Mouse (Mus musculus) lung, adult 2 months (tissue): Measurements from ENCODE around the gene Plxna1. TPM values are rescaled to one million over a fixed set of nuclear protein-coding genes. Genes with fewer than 3 reads are reported as not detected.
A peak's percentile ranks its signal among the peaks of the same experiment; 100 is the strongest.

Source experiments
- DNase-seq: peaks from one replicate; pipeline ENCODE4 v3.0.0; 2022
- H3K4me1 ChIP-seq: fragments of 200-500 bp; 2 replicates; pipeline ENCODE4 v1.6.1; 2011; ENCODE audit warnings: low read length; ENCODE audit not compliant: control insufficient read depth, insufficient read depth
- H3K4me3 ChIP-seq: fragments of 200-500 bp; replicated peaks from 2 replicates; pipeline ENCODE3; 2011; ENCODE audit warnings: low read depth, mild to moderate bottlenecking, control low read depth, low read length; ENCODE audit errors: extremely low read depth
- CTCF ChIP-seq: fragments of 200-500 bp; IDR thresholded peaks from 2 replicates; pipeline ENCODE4 v1.5.1; 2011; ENCODE audit warnings: mild to moderate bottlenecking, low read length, control low read depth; ENCODE audit not compliant: insufficient read depth
- POLR2A ChIP-seq: fragments of 200-500 bp; IDR thresholded peaks from 2 replicates; pipeline ENCODE4 v1.6.1; 2011; ENCODE audit warnings: low read depth, mild to moderate bottlenecking, control low read depth, low read length, borderline replicate concordance; ENCODE audit errors: extremely low read depth
- WGBS: fragments of 180-500 bp; shearing (Covaris S2); methylation state at CpG from one replicate; pipeline ENCODE4 v1.1.7; 2018; 5-methylcytosine and 5-hydroxymethylcytosine counted together
- polyA plus RNA-seq: library from polyadenylated mRNA; depleted of rRNA; stranded (reverse); fragments of >200 nt; gene quantifications from 2 replicates; pipeline ENCODE4 v1.2.3, GENCODE M21; 2012; rRNA removed

Gene Plxna1
- 153 and 189 TPM in 2 replicates for polyA plus RNA-seq

GRCm38 (mm10) chr6:89362281-89363106, at the start of gene Plxna1:
TSS of gene Plxna1 (minus strand) at chr6:89362620.
- TF ChIP-seq CTCF (0 out of 2 replicates have a peak, but pooled peaks have one; percentile 4), POLR2A (peak; percentile 71; the same call in 1 of the 2 replicates)
- WGBS, result 9% methylated on average over 99 of the region's 110 CpGs
- H3K4me1 ChIP-seq, result peaks cover 22% of the 10 kb centered on the region
- peak; percentile 72 for DNase-seq
- peak within 1 kb of the TSS; percentile 78 for H3K4me3 ChIP-seq

DNA sequence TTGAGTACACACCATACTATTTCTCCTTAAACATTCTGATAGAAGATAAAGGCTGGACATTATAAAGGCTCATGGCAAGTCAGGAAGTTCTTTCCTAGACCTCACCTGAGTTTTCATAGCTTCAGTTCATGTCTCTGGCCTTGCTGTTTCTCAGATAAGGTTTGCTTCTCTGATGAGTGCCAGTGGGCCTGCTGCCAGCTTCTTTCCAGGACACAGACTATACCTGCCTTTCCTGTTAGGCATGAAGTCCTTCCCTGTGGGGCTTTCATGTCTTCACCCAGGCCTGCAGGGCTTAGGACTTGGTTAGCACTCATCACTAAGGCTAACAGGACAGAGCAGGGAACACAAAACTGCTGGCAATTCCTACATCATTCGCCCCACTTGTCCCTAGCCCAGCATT, 46.6 kb upstream of the Plxna1 start:
- Histone ChIP-seq H3K4me1 (peaks cover 9% of the 10 kb centered on the region), H3K4me3 (no peak overlapping the region)
- TF ChIP-seq CTCF (no peak), POLR2A (no peak)
- no peak for DNase-seq
- WGBS, result 92% methylated on average over 1 of the region's 1 CpGs

DNA sequence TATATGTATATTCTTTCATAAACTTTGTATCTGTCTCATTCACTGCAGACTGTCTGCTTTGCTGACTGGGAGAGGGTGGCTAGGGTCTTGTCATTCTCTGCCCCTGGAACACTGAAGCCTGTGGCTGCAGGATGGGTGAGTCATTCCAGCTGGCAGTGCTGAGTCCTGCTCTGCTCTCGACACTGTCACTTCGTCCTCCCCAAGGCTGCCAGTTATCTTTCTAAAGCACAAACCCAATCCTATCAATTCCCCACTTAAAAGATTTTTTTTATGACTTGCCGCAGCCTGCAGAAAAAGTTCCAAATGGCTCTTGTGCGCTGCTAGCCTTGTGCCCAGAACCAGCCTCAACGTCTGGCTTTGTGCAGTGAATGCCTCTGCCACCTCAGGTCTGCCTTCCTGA, 45.8 kb upstream of the Plxna1 start:
- WGBS, result 61% methylated on average over 5 of the region's 5 CpGs
- TF ChIP-seq POLR2A (no peak), CTCF (no peak)
- H3K4me1 ChIP-seq, result peaks cover 2% of the 10 kb centered on the region
- H3K4me3 ChIP-seq, result no peak overlapping the region
- no peak for DNase-seq

DNA sequence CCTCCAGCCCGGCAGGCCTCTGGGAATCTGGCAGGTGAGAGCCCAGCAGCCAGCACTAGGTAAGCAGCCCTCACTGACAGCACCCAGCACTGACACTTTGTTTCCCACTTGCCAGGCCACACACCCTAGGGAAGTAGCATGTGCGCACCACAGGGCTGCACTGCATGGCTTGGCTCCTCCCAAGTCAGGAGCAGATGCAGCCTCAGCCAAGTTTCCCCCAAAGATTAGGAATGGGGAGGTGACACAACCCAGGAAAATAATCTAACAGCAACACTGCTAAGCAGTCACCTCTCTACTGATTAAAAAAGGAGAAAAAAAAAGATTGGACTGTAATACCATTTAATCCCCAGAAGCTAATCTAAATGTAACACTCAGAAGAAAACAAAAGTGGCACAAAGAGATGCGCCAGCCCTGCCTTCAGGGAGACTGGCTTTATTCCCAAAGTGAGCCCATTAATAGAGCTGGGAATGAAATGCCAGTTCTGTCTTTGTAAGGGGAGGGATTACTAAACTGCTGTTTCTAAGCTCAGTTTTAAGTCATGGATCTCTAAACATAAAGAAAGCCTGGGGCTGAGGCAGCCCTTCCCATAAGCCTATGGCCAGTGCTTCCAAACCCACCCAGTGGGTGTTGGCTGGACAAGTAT, 44.9 kb upstream of the Plxna1 start:
- Histone ChIP-seq H3K4me3 (no peak overlapping the region), H3K4me1 (no peaks in the 10 kb centered on the region; the same call in 1 of the 2 replicates)
- TF ChIP-seq CTCF, result no peak
- TF ChIP-seq POLR2A, result no peak
- DNase-seq, result no peak
- 79% methylated on average over 3 of the region's 3 CpGs for WGBS

DNA sequence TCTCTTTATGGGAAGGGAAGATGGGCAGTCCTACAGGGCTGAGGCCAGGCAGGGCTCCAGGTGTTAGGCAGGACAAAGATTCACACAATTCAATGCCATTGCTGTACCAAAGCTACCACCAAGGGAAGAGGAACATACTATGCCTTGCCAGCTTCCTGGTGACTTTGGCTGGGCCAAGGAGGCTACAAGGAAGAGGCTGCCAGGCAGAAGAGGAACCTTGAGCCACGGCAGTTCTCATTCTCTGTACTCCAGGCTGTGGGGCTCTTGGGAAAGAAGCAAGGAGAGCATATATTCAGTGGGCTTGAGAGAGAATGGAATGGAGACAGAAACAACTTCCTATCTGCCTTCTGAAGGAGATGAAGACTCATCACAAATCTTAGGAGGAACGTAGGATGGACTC, 42.5 kb upstream of the Plxna1 start:
- DNase-seq, result no peak
- WGBS, result 80% methylated on average over 2 of the region's 2 CpGs
- Histone ChIP-seq H3K4me1 (no peaks in the 10 kb centered on the region; the same call in 1 of the 2 replicates), H3K4me3 (no peak overlapping the region)
- TF ChIP-seq CTCF (no peak), POLR2A (no peak)

GRCm38 (mm10) chr6:89403257-89404225, 41.1 kb upstream of the Plxna1 start:
- TF ChIP-seq CTCF (no peak), POLR2A (no peak)
- H3K4me3 ChIP-seq, result no peak overlapping the region
- DNase-seq, result no peak
- no peaks in the 10 kb centered on the region; the same call in 1 of the 2 replicates for H3K4me1 ChIP-seq
- WGBS, result 74% methylated on average over 2 of the region's 2 CpGs

GRCm38 (mm10) chr6:89402406-89402805, 40.0 kb upstream of the Plxna1 start:
- TF ChIP-seq POLR2A (no peak), CTCF (no peak)
- no peak for DNase-seq
- 96% methylated on average over 2 of the region's 2 CpGs for WGBS
- Histone ChIP-seq H3K4me1 (no peaks in the 10 kb centered on the region; the same call in 1 of the 2 replicates), H3K4me3 (no peak overlapping the region)

- no peak for DNase-seq
- Histone ChIP-seq H3K4me3 (no peak overlapping the region), H3K4me1 (no peaks in the 10 kb centered on the region; the same call in 1 of the 2 replicates)
- WGBS, result 91% methylated on average over 1 of the region's 1 CpGs
- no peak for TF ChIP-seq CTCF
- no peak for TF ChIP-seq POLR2A
Measured at GRCm38 (mm10) chr6:89399564-89399963, 37.1 kb upstream of the Plxna1 start.

DNA sequence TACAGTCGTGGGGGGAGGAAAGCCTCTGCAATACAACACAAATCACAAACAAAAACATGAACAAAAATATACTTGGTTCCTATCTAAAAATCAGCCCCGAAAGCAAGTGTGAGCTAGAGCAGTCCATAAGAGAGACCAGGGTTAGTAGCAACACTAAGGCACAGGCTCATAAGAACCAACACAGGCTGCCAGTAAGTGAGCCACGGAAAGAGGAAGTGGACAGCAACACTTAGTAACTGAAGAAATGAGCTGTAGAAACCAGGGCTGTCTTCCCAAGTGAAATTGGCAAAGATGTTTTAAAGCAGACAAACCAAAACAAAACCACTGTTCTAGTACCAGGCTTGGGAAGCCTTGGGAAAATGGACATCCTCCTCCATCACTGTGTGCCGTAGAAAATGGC, 35.5 kb upstream of the Plxna1 start:
- WGBS, result 66% methylated on average over 4 of the region's 4 CpGs
- no peak for DNase-seq

More for the DNA sequence above, 35.5 kb upstream of the Plxna1 start:
- H3K4me1 ChIP-seq, result no peaks in the 10 kb centered on the region
- TF ChIP-seq CTCF (no peak), POLR2A (no peak)
- H3K4me3 ChIP-seq, result no peak overlapping the region
